13 mouse cellular contexts compared by ENCODE assay signal in genomic region chr8:120529226-120529625, GRCm38 (mm10). TPM values are rescaled to one million over a fixed set of nuclear protein-coding genes. Genes with fewer than 3 reads are reported as not detected.
DNase-seq lines count a peak whose midpoint lies in the region; ATAC-seq and TF ChIP-seq lines count a peak whose summit lies in the region.
"Had no signal": no experiment of that assay in that cellular context is flagged by ENCODE, and none has a peak within 500 bp of the region (broad histone marks: within the 10 kb centered on the region; RNA-seq: fewer than 3 reads in every experiment).

No protein-coding gene starts in this region.

- peak; percentile 58 for DNase-seq in lung, embryonic 14.5 days
- no peak for DNase-seq in lung, postnatal 14 days
- DNase-seq in adrenal gland, postnatal 25 days: peak; percentile 65
- peak; percentile 81 for DNase-seq in lung, postnatal 0 days (ENCODE audit: low spot score)
- DNase-seq in thymus, postnatal 25 days: no peak
- DNase-seq in forebrain, embryonic 11.5 days (ENCODE audit: low spot score): no peak
- no peak for DNase-seq in frontal cortex, postnatal 10 days (ENCODE audit: low spot score in 2 of 2)
- DNase-seq: gastrocnemius, postnatal 14 days; heart, postnatal 10 days; right cerebral cortex, postnatal 25 days had no signal

- no peak overlapping the region for H3K4me2 ChIP-seq in lung, embryonic 14.5 days
- H3K4me2 ChIP-seq in lung, postnatal 0 days (replicated peaks; ENCODE audit: low read depth, low read length): no peak overlapping the region
- no peak overlapping the region for H3K4me2 ChIP-seq in forebrain, embryonic 11.5 days (ENCODE audit: low read depth, low read length, severe bottlenecking)
- H3K4me2 ChIP-seq: intestine, embryonic 15.5 days; neural tube, embryonic 12.5 days had no signal

- ATAC-seq in lung, embryonic 14.5 days (ENCODE audit: insufficient read depth): no peak
- ATAC-seq in lung, postnatal 0 days: peak; percentile 57
- no peak for ATAC-seq in forebrain, embryonic 11.5 days (replicated peaks; ENCODE audit: low FRiP score)
- ATAC-seq: intestine, embryonic 15.5 days; Patski had no signal

- no peaks in the 10 kb centered on the region for H3K36me3 ChIP-seq in lung, embryonic 14.5 days (ENCODE audit: insufficient read depth)
- no peaks in the 10 kb centered on the region for H3K36me3 ChIP-seq in lung, postnatal 0 days (ENCODE audit: insufficient read depth, low read length)
- no peaks in the 10 kb centered on the region for H3K36me3 ChIP-seq in forebrain, embryonic 11.5 days (ENCODE audit: control insufficient read depth, insufficient read depth, low read length)
- H3K36me3 ChIP-seq: intestine, embryonic 15.5 days; neural tube, embryonic 12.5 days had no signal

- TF ChIP-seq EP300 in lung, postnatal 0 days (IDR thresholded peaks at IDR 0.05): no peak

- H3K27ac ChIP-seq in lung, embryonic 14.5 days (ENCODE audit: low read depth): no peak overlapping the region
- no peak overlapping the region for H3K27ac ChIP-seq in lung, postnatal 0 days (ENCODE audit: low read length)
- H3K27ac ChIP-seq in forebrain, embryonic 11.5 days (ENCODE audit: low read depth, low read length): no peak overlapping the region
- H3K27ac ChIP-seq: intestine, embryonic 15.5 days; neural tube, embryonic 12.5 days had no signal

- H3K4me1 ChIP-seq in lung, embryonic 14.5 days (ENCODE audit: insufficient read depth): peaks cover 55% of the 10 kb centered on the region
- H3K4me1 ChIP-seq in lung, postnatal 0 days (ENCODE audit: insufficient read depth, low read depth, low read length): peaks cover 17% of the 10 kb centered on the region
- peaks cover 73% of the 10 kb centered on the region for H3K4me1 ChIP-seq in forebrain, embryonic 11.5 days (replicated peaks; ENCODE audit: control insufficient read depth, insufficient read depth, low read length)

- WGBS in lung, embryonic 14.5 days: 37% methylated on average over 7 of the region's 7 CpGs
- WGBS in lung, postnatal 0 days: 26% methylated on average over 7 of the region's 7 CpGs
- 72% methylated on average over 7 of the region's 7 CpGs for WGBS in forebrain, embryonic 11.5 days

- no peak overlapping the region for H3K4me3 ChIP-seq in lung, embryonic 14.5 days (ENCODE audit: low read depth, low read length)
- H3K4me3 ChIP-seq in lung, postnatal 0 days (ENCODE audit: low read depth, low read length): no peak overlapping the region
- no peak overlapping the region for H3K4me3 ChIP-seq in forebrain, embryonic 11.5 days (ENCODE audit: low read depth, low read length)
- H3K4me3 ChIP-seq: intestine, embryonic 15.5 days; neural tube, embryonic 12.5 days had no signal

- H3K9ac ChIP-seq in lung, embryonic 14.5 days: no peak overlapping the region
- H3K9ac ChIP-seq in lung, postnatal 0 days (replicated peaks; ENCODE audit: low read depth): no peak overlapping the region
- H3K9ac ChIP-seq in forebrain, embryonic 11.5 days (ENCODE audit: low read length): no peak overlapping the region
- H3K9ac ChIP-seq: intestine, embryonic 15.5 days; neural tube, embryonic 12.5 days had no signal

- H3K27me3 ChIP-seq in lung, embryonic 14.5 days (ENCODE audit: insufficient read depth, low read length): no peaks in the 10 kb centered on the region
- no peaks in the 10 kb centered on the region for H3K27me3 ChIP-seq in lung, postnatal 0 days (replicated peaks; ENCODE audit: insufficient read depth, low read length)
- H3K27me3 ChIP-seq in forebrain, embryonic 11.5 days (ENCODE audit: control insufficient read depth, insufficient read depth, low read length): no peaks in the 10 kb centered on the region
- H3K27me3 ChIP-seq: intestine, embryonic 15.5 days; neural tube, embryonic 12.5 days; Patski had no signal

- no peaks in the 10 kb centered on the region for H3K9me3 ChIP-seq in lung, embryonic 14.5 days (ENCODE audit: low read depth, low read length)
- no peaks in the 10 kb centered on the region for H3K9me3 ChIP-seq in lung, postnatal 0 days (ENCODE audit: low read length)
- H3K9me3 ChIP-seq in forebrain, embryonic 11.5 days (ENCODE audit: control insufficient read depth, low read length): no peaks in the 10 kb centered on the region
- H3K9me3 ChIP-seq: intestine, embryonic 15.5 days; neural tube, embryonic 12.5 days had no signal

- TF ChIP-seq CTCF in lung, embryonic 14.5 days (IDR thresholded peaks at IDR 0.05; ENCODE audit: low read depth): no peak
- no peak for TF ChIP-seq CTCF in lung, postnatal 0 days (IDR thresholded peaks at IDR 0.05)

RNA-seq across cellular contexts. Expression of gene Gins2, which starts 59.9 kb away (rescaled TPM):
- polyA plus RNA-seq in lung, embryonic 14.5 days (2014; fragmentation: Nextera tagmentation; extraction: Ambion mirVana): 131 and 139 TPM in 2 replicates
- 12.2 and 12.4 TPM in 2 replicates for total RNA-seq in adrenal gland, postnatal 25 days (2021)
- 10.9 and 13.4 TPM in 2 replicates for polyA plus RNA-seq in lung, postnatal 0 days (2015; fragmentation: Nextera tagmentation; extraction: Ambion mirVana)
- 105 and 115 TPM in 2 replicates for polyA plus RNA-seq in forebrain, embryonic 11.5 days (2014; fragmentation: Nextera tagmentation; extraction: Ambion mirVana)

Comparison
In these comparisons a context has a peak if more than half of its experiments do, and no peak if none do; other contexts are left out.
1. DNase-seq: peak in lung, embryonic 14.5 days (single experiment), adrenal gland, postnatal 25 days (single experiment) and lung, postnatal 0 days (single experiment); none in lung, postnatal 14 days (single experiment), thymus, postnatal 25 days (single experiment), forebrain, embryonic 11.5 days (single experiment) and frontal cortex, postnatal 10 days (0 of 2).